In the genomic region with DNA sequence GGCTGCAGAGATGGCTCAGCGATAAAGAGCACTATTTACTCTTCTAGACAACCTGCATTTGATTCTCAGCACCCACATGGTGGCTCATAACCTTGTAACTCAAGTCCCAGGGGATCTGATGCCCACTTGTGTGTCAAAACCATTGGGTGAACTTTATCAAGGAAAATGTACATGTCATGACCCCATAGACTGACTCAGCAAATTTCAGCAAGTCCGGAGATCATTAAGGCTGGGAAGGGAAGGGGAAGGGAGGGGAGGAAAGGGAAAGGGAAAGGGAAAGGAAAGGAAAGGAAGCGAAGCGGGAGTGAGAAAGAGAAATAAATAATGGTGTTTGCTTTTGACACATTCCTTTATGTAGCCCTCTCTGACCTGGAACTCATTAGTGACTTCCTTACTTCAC, we compare ENCODE assay signal across 16 mouse cellular contexts. TPM values are rescaled to one million over a fixed set of nuclear protein-coding genes. Genes with fewer than 3 reads are reported as not detected.
"Had no signal": no experiment of that assay in that cellular context is flagged by ENCODE, and none has a peak within 500 bp of the region (broad histone marks: within the 10 kb centered on the region; RNA-seq: fewer than 3 reads in every experiment).

No protein-coding gene starts in this region.

- H3K4me3 ChIP-seq: limb, embryonic 15.5 days; midbrain, embryonic 13.5 days had no signal

- DNase-seq: kidney, adult 11 months; kidney, adult 9 months; kidney, postnatal 10 days; kidney, postnatal 4 days; lung, postnatal 36 days; right cerebral cortex, postnatal 25 days; thymus, postnatal 4 days had no signal

- H3K27ac ChIP-seq: limb, embryonic 15.5 days; midbrain, embryonic 13.5 days; stomach, postnatal 0 days had no signal

- H3K4me2 ChIP-seq: limb, embryonic 15.5 days; midbrain, embryonic 13.5 days had no signal

- H3K9me3 ChIP-seq: limb, embryonic 15.5 days; midbrain, embryonic 13.5 days had no signal

- ATAC-seq: midbrain, embryonic 13.5 days had no signal

- H3K9ac ChIP-seq: limb, embryonic 15.5 days; midbrain, embryonic 13.5 days had no signal

- H3K27me3 ChIP-seq: limb, embryonic 15.5 days; midbrain, embryonic 13.5 days had no signal

RNA-seq across cellular contexts. Expression of a gene that starts 10.0 kb away (rescaled TPM):
- total RNA-seq: layer of hippocampus, postnatal 25 days; left cerebral cortex, adult 8-10 months; left cerebral cortex, postnatal 25 days; megakaryocyte progenitor cell, adult 5-6 weeks; midbrain, postnatal 0 days had no signal
- polyA plus RNA-seq: small intestine, adult 2 months had no signal
